Mouse (Mus musculus) Patski (cell line): ENCODE data around the gene Rsbn1l. TPM values are rescaled to one million over a fixed set of nuclear protein-coding genes. Genes with fewer than 3 reads are reported as not detected.

Experiments
- ATAC-seq: fragments of 100-300 bp; one replicate; pipeline ENCODE4 v1.8.0; 2021
- CTCF ChIA-PET: fragments of 350-600 bp; sonication (Branson Sonifier 250); formaldehyde crosslinking; loops from one replicate; lab custom pipeline; 2022; ENCODE audit warnings: inconsistent platforms; lab: Charles Lee
- POLR2A ChIA-PET: fragments of 350-600 bp; sonication (Branson Sonifier 250); formaldehyde crosslinking; loops from one replicate; lab custom pipeline; 2022; ENCODE audit warnings: antibody characterized with exemption, inconsistent platforms; lab: Charles Lee
- DNase-seq: peaks from one replicate; pipeline ENCODE4 v3.0.0-alpha.2; 2011; ENCODE audit warnings: low read depth, low spot score
- H3K27me3 ChIP-seq: fragments of 371-371 bp; one replicate; pipeline ENCODE4 v1.5.1; 2021
- CTCF ChIP-seq: fragments of 100-300 bp; IDR thresholded peaks from one replicate; pipeline ENCODE4 v1.5.1; 2021
- in situ Hi-C: fragments of 300-500 bp; cut with MboI; formaldehyde crosslinking; loops from 3 replicates; pipeline ENCODE4 v1.11.1; 2018; ENCODE audit warnings: low pct_unique_long_range_greater_than_20kb, mixed read lengths
- polyA plus RNA-seq: library from polyadenylated mRNA; unstranded; gene quantifications from one replicate; pipeline ENCODE4 v1.2.3, GENCODE M21; 2021

Rsbn1l gene
- polyA plus RNA-seq, 1 experiment from 2014 or later: 12.8 TPM

DNA sequence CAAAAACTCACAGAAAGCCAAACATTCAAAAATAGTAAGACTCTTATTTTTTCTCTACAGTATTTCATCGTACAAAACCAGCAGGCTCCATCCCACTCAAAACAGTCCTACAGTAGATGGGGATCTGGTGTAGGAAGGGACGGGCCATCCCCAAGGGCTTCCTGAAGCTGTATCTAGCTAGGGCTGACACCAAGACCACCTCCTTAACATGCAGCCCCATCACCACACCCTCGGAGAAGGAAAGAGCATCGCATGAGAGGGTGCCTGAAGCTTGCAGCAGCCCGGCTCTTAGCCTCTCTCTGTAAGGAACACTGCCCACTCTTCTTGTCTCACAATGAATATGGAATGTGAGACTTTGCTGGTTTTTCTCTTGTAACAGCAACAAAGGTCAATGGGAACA is 17.7 kb downstream of the Rsbn1l start:
- in situ Hi-C loops: no loop called here
- ChIA-PET CTCF (interaction anchor here (1.5 kb wide), 1 partner anchor 14 kb away, joined by 4 read pairs; no protein-coding TSS in a partner anchor), POLR2A (no interaction called here)
- no peaks in the 10 kb centered on the region for H3K27me3 ChIP-seq
- no peak for ATAC-seq
- DNase-seq: no peak
- TF ChIP-seq CTCF: no peak

DNA sequence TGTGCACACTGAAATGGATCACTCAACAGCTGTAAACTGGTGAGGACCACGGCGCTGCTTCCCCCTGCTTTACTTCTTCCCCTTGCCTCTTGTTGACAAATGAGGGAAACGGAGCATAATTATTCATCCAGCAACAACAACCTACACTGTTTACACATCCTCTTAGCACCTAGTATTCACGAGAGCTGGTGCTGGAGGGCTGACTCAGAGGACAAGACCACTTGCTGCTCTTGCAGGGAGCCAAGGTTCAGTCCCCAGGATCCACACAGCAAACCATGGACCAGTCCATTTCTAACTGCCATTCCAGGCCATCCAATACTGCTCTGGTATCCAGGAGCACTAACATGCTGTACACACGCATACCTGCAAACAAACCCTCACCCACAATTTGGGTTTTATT is 20.3 kb downstream of the Rsbn1l start:
- H3K27me3 ChIP-seq: no peaks in the 10 kb centered on the region
- POLR2A ChIA-PET: no interaction called here
- no peak for ATAC-seq
- TF ChIP-seq CTCF: no peak
- CTCF ChIA-PET: interaction anchor here (1.0 kb wide), 1 partner anchor 17 kb away, joined by 3 read pairs; no protein-coding TSS in a partner anchor
- in situ Hi-C loops: no loop called here
- DNase-seq: no peak

DNA sequence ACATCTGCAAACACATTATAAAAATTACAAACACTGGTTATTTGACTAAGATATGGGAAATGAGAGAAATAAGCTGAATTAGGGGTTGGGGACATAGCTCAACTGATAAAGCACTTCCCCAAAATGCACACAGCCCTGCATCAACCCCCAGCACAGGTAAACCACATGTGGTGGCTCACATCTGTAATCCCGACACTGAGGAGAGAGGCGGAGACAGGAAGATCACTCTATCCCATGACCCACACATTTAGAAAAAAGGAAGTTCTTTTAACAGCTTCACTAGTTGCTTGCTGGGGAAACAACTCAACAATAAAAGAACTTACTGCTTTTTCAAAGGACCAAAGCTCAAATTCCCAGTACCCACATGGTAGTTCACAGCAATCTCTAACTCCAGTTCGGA is 23.6 kb downstream of the Rsbn1l start:
- ChIA-PET POLR2A (no interaction called here), CTCF (interaction anchor here (1.6 to 1.9 kb wide), 2 partner anchors 11 to 17 kb away, joined by 5 to 6 read pairs; no protein-coding TSS in a partner anchor)
- in situ Hi-C loops: no loop called here
- ATAC-seq: no peak
- TF ChIP-seq CTCF: no peak
- no peaks in the 10 kb centered on the region for H3K27me3 ChIP-seq
- DNase-seq: no peak

DNA sequence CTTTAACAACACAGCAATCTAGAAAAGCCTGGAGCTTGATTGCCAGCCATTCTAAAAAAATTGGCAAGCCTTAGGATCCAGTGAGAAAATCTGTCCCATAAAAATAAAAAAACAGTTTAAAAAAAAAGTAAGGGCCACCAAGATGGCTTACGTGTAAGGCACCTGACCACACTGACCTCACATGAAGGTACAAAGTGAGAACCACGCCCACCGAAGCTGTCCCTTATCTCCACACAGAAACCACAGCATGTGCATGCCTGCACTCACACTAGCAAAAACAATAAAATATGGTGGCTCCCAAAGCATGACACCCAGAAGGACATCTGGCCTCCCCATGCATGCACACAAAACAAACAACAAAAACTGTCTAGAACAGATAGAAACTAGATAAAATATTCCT is 24.9 kb downstream of the Rsbn1l start:
- TF ChIP-seq CTCF: no peak
- POLR2A ChIA-PET: interaction anchor here (1.6 kb wide), 1 partner anchor 19 kb away, joined by 3 read pairs; no protein-coding TSS in a partner anchor
- DNase-seq (no peak), ATAC-seq (no peak)
- in situ Hi-C loops: no loop called here
- CTCF ChIA-PET: interaction anchor here (0.8 to 1.3 kb wide), 3 partner anchors 9 to 64 kb away, joined by 3 to 5 read pairs (median 3); no protein-coding TSS in a partner anchor
- no peaks in the 10 kb centered on the region for H3K27me3 ChIP-seq

GRCm38 (mm10) chr5:20930430-20930829 is 25.8 kb downstream of the Rsbn1l start:
- TF ChIP-seq CTCF: no peak
- H3K27me3 ChIP-seq: no peaks in the 10 kb centered on the region
- in situ Hi-C loops: no loop called here
- ChIA-PET POLR2A (interaction anchor here (1.6 kb wide), 1 partner anchor 20 kb away, joined by 3 read pairs; no protein-coding TSS in a partner anchor), CTCF (interaction anchor here (0.8 to 1.3 kb wide), 3 partner anchors 10 to 65 kb away, joined by 3 to 5 read pairs (median 4); no protein-coding TSS in a partner anchor)
- no peak for DNase-seq
- ATAC-seq: no peak

- ATAC-seq: no peak
- POLR2A ChIA-PET: no interaction called here
- in situ Hi-C loops: no loop called here
- no peak for DNase-seq
- CTCF ChIA-PET: interaction anchor here (0.6 to 1.2 kb wide), 4 partner anchors 11 to 46 kb away, joined by 3 to 4 read pairs (median 3); no protein-coding TSS in a partner anchor
- TF ChIP-seq CTCF: no peak
- H3K27me3 ChIP-seq: no peaks in the 10 kb centered on the region
These were observed 26.5 kb downstream of the Rsbn1l start for GRCm38 (mm10) chr5:20929669-20930151.

GRCm38 (mm10) chr5:20925451-20925850 is 30.7 kb downstream of the Rsbn1l start:
- H3K27me3 ChIP-seq: no peaks in the 10 kb centered on the region
- ATAC-seq (peak; percentile 100), DNase-seq (peak; percentile 63)
- no peak for TF ChIP-seq CTCF
- ChIA-PET POLR2A (interaction anchor here (0.6 to 1.0 kb wide), 2 partner anchors 25 to 212 kb away, joined by 5 read pairs; no protein-coding TSS in a partner anchor), CTCF (interaction anchor here (0.7 to 1.4 kb wide), 4 partner anchors 12 to 43 kb away, joined by 3 to 4 read pairs (median 3); no protein-coding TSS in a partner anchor)
- in situ Hi-C loops: no loop called here

GRCm38 (mm10) chr5:20924608-20925007 is 31.6 kb downstream of the Rsbn1l start:
- POLR2A ChIA-PET: no interaction called here
- in situ Hi-C loops: loop anchor here (25.0 kb wide), 1 partner anchor 488 kb away; the partner anchor contains the start of genes Ccdc146 and Fam185a
- no peak for ATAC-seq
- no peak for TF ChIP-seq CTCF
- no peak for DNase-seq
- CTCF ChIA-PET: interaction anchor here (1.1 to 3.1 kb wide), 2 partner anchors 11 to 23 kb away, joined by 3 to 10 read pairs; no protein-coding TSS in a partner anchor
- H3K27me3 ChIP-seq: no peaks in the 10 kb centered on the region

GRCm38 (mm10) chr5:20919566-20919965 is 36.6 kb downstream of the Rsbn1l start:
- H3K27me3 ChIP-seq: no peaks in the 10 kb centered on the region
- CTCF ChIA-PET: interaction anchor here (0.9 to 1.0 kb wide), 2 partner anchors 16 to 49 kb away, joined by 3 to 4 read pairs; no protein-coding TSS in a partner anchor
- POLR2A ChIA-PET: interaction anchor here (1.0 kb wide), 1 partner anchor 20 kb away, joined by 3 read pairs; no protein-coding TSS in a partner anchor
- no peak for ATAC-seq
- in situ Hi-C loops: loop anchor here (10.0 to 25.0 kb wide), 3 partner anchors 45 to 493 kb away; partner anchors contain the start of genes Ccdc146 and Fam185a
- DNase-seq: no peak
- TF ChIP-seq CTCF: no peak

GRCm38 (mm10) chr5:20918967-20919366 is 37.2 kb downstream of the Rsbn1l start:
- in situ Hi-C loops: loop anchor here (10.0 to 25.0 kb wide), 3 partner anchors 46 to 493 kb away; partner anchors contain the start of genes Ccdc146 and Fam185a
- no peaks in the 10 kb centered on the region for H3K27me3 ChIP-seq
- DNase-seq: no peak
- no peak for TF ChIP-seq CTCF
- CTCF ChIA-PET: interaction anchor here (0.9 to 1.0 kb wide), 2 partner anchors 16 to 50 kb away, joined by 3 to 4 read pairs; no protein-coding TSS in a partner anchor
- POLR2A ChIA-PET: interaction anchor here (1.0 kb wide), 1 partner anchor 21 kb away, joined by 3 read pairs; no protein-coding TSS in a partner anchor
- ATAC-seq: no peak
